Mouse (Mus musculus) layer of hippocampus, postnatal 10 days (tissue): ENCODE measurements around the gene Itgb4. TPM values are rescaled to one million over a fixed set of nuclear protein-coding genes. Genes with fewer than 3 reads are reported as not detected.

Experiments
- DNase-seq, 2 experiments: peaks; one replicate each; pipeline ENCODE4 v3.0.0; 2021; ENCODE audit warnings: low spot score in 2 of 2
- total RNA-seq, 2 experiments: library from RNA; stranded (reverse); gene quantifications; 2 replicates each; pipeline ENCODE4 v1.2.3; 2021

Gene Itgb4
- total RNA-seq, 2 experiments from 2014 or later, result 0.85 to 1.3 TPM

DNA sequence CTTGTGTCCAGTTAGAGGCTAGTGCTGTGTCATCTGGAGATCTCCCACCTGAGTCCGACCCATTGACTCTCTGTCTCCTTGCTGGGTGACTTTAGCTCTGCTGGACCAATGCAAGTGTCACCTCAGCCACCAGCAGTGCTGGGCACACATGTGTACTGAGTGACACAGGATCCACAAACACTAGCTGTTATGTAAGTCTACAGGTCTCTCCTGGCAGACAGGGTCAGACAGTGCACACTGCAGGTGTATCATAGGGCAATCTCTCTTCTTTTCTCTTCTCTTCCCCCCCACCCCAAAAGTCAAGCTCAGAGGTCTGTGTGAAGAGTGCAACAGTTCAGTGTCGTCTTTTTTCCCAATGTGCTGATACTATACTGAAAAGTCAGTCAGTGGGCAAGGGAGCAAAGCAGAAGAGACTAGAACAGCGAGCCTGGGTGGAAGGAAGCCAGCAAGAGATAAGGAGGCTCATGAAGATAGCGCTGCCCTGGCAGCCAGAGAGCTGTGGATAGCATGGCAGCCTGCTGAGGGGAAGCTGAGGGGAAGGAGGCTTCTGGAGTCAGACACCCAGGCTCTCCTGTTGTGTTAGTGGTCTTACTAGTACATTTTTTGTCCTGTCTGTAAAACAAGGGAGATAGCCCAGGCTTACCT, 82.8 kb downstream of the Itgb4 start:
- no peak for DNase-seq

Other genes starting within 250 kb of the Itgb4 start
- gene Tmem94, start 209.3 kb upstream of the Itgb4 start, total RNA-seq, result 10 to 100 TPM; 33.4 to 38.2 TPM
- 10 to 100 TPM; 20.5 to 21.6 TPM for gene Caskin2, start 161.1 kb upstream of the Itgb4 start, total RNA-seq
- 10 to 100 TPM; 16.1 to 22.3 TPM for gene Tsen54, start 160.0 kb upstream of the Itgb4 start, total RNA-seq
- gene Llgl2, start 150.7 kb upstream of the Itgb4 start, total RNA-seq, result 1 to 10 TPM in 1 of 2 experiments, under 1 TPM in 1; 0.73 to 1.0 TPM
- under 1 TPM; 0.04 to 0.21 TPM for gene Myo15b, start 116.3 kb upstream of the Itgb4 start, total RNA-seq
- under 1 TPM; 0.85 to 0.98 TPM for gene Smim5, start 74.7 kb upstream of the Itgb4 start, total RNA-seq
- gene Smim6, start 62.7 kb upstream of the Itgb4 start, total RNA-seq, result not detected
- gene Sap30bp, start 41.4 kb upstream of the Itgb4 start, total RNA-seq, result 10 to 100 TPM; 52.6 to 53.4 TPM
- gene Recql5, start 41.2 kb upstream of the Itgb4 start, total RNA-seq, result 10 to 100 TPM; 21.6 to 25.5 TPM
- gene Galk1, start 38.0 kb downstream of the Itgb4 start, total RNA-seq, result 10 to 100 TPM; 20.5 to 24.7 TPM
- 100 to 1,000 TPM; 400 to 469 TPM for gene H3f3b, start 53.3 kb downstream of the Itgb4 start, total RNA-seq
- gene Unk, start 55.6 kb downstream of the Itgb4 start, total RNA-seq, result 10 to 100 TPM; 23.9 to 28.1 TPM
- 1 to 10 TPM; 1.3 TPM for gene Unc13d, start 103.3 kb downstream of the Itgb4 start, total RNA-seq
- 100 to 1,000 TPM; 199 to 238 TPM for gene Wbp2, start 112.3 kb downstream of the Itgb4 start, total RNA-seq
- gene Trim47, start 152.5 kb downstream of the Itgb4 start, total RNA-seq, result 1 to 10 TPM; 6.4 to 7.2 TPM
- gene Trim65, start 156.4 kb downstream of the Itgb4 start, total RNA-seq, result 1 to 10 TPM; 5.3 to 5.5 TPM
- 10 to 100 TPM; 55.6 to 64.8 TPM for gene Mrpl38, start 164.2 kb downstream of the Itgb4 start, total RNA-seq
- 10 to 100 TPM; 84.7 to 94.9 TPM for gene Fbf1, start 193.5 kb downstream of the Itgb4 start, total RNA-seq
- 10 to 100 TPM; 39.0 to 46.2 TPM for gene Ten1, start 224.1 kb downstream of the Itgb4 start, total RNA-seq
- gene Acox1, start 224.3 kb downstream of the Itgb4 start, total RNA-seq, result 100 to 1,000 TPM; 112 to 116 TPM